Mouse (Mus musculus): ENCODE results near the gene Porcn.
A peak's percentile ranks its signal among the peaks of the same experiment; 100 is the strongest.

Gene Porcn

DNA sequence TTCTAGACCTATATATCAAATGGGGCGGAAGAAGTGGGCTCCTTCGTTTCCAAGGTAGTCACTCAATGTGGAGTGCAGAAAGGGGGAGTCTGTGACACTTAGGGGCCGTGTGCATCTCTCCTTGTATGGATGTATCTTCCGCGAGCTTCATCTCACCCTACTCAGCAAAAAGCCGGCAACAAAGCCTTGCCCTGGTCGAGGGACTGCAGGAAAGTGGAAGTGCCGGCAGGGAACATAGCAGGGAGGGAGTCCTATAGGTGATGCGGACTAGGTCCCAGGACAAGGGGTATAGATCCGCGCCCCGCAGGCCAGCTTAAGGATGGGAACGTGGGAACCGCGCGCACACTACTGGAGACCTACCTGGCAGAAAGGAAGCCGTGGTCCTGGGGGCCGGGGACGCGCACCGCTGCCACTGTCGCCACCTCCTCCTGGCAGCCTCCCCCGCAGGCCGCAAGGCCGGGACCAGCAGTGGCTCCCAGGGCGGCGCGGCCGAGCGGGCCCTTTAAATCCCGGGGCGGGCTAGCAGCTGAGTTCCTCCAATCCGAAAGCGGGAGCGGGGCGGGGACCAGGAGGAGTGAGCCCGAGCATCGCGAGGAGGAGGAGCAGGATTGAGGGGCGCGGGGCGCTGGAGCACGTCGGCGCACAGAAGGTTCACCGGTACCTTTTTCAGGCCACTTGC lies at the start of gene Porcn:
Gene Porcn (minus strand): TSS at position 511 of the 679 bp plus-strand sequence.
- DNase-seq (ENCODE audit: low spot score), result peak; percentile 52

DNA sequence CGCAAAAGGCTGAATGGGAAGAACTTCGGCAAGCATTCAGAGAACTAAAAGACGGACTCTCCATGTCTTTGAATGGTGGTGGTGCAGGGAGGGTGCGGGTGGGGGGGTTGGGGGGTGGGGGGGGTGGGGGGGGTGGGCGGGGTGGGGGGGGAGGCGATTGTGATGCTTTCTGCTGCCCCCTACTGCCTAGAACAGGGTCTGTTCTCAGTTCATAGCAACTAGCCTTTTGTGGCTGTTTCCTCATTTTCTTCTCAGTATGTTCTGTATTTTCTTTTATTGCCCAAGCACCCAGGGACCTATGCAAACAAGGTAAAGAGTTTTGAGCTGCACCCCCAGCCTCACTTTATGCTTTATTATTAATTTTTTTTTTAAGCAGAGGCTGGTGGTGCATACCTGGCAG lies 49.5 kb upstream of the Porcn start:
- DNase-seq (ENCODE audit: low spot score), result no peak

DNA sequence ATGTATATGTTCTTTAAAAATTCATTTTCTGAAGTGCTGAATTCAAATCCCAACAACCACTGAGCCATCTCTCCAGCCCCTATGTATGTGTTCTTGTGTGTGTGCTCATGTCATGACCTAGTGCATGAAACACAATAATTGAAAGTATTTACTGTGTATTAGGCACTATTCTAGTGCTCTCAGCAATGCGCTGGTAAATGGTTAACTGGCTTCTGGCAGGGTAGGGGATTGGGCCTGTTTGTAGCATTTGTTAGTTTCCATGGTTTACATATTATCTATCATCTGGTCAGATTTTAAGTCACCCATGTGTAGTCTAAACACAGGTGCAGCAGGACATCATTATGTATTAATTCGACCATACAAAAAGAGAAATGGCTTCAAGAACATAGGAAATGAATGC lies 47.4 kb upstream of the Porcn start:
- no peak for DNase-seq (ENCODE audit: low spot score)

DNA sequence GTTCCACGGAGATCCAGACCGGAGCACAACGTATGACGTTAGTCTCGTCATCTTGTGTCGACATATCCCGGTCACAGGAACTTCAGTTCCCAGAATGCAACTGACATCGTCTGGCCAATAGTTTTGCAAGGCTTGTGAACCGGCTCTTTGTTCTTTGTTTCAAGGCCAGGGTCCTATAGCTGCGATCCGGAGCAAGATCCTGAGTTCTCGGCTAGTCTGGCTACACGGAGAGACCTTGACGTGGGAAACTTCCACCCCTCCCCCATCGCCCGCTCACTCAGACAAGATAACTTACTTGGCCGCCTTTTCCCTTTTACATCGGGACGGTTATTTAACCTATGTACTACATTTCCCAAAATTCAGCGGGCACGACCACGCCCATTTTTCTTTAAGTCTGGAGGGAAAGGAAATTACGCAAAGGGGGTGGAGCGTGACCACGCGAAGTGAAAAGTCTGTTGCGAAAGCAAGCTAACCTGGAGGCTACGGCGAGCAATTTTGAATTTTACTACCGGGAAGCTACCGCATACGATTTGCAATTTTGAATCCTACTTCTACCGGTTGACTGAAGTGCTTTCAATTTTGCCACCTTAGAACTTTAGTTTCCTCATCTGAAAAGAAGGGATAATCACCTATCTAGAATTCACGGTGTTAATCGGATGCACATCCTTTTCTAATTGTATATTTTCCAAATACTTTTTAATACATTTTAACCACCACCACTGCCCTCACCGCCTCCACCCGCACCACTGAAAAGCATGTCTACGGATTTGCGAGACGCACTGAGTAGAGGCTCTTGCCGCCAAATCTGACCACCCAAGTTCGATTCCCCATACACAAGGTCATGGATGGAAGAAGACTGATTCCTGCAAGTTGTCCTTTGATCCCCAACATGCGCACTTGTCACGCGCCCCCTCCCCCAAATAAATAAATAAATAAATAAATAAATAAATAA lies 46.3 kb upstream of the Porcn start, which contains the start of gene Ftsj1:
Gene Ftsj1 (minus strand): TSS at position 73 of the 952 bp plus-strand sequence.
- DNase-seq (ENCODE audit: low spot score), result peak; percentile 71

DNA sequence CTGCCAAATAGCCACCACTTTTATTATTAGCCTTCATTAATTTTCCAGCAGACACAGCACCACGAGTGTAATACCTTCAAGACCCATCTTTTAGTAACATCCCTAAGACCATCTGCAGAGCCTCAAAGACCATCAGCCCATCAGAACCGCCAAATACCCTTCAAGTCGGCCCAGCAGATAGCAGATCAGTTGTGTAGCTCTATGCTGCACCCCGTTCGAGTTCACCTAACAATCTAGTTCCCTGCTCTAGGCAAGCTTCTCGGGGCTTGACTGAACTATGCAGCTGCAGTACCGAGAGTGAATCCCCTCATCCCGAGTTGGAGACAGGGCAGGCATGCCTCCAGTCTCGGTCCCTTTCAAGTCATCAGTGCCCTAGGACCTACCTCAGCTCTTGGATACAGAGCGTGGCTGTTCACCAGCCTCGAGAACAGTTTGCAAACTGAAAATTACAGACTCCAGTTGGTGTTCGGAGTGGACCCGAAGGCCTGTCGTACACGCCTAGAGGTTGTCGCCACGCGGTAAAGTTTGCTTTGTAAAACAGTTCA lies 45.5 kb upstream of the Porcn start:
- no peak for DNase-seq (ENCODE audit: low spot score)

DNA sequence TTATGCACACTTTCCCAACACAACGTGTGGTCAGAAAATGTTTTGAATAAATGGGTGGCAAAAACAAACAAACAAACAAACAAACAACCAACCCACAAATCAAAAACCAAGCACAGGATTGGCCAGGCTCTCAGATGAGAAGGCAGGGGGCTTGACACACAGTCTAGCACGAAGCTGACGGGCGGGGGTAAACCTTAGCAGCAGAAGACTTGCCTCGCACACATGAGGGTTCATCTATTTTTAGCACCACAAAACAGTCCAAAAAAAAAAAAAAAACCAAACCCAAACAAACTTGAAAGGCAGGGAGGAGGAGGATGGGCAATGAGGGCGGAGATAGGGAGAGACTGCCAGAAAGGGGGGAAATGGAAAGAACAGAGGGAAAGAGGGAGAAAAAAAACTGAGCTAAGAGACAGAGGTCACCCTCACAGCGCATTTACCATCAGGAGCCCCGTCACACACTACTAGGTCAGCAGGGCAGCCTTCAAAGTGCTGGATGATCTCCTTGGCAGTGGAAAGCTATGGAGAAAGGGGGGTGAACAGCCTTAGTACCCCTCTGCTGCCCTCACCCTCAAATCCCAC lies 42.3 kb upstream of the Porcn start:
- no peak for DNase-seq (ENCODE audit: low spot score)

DNA sequence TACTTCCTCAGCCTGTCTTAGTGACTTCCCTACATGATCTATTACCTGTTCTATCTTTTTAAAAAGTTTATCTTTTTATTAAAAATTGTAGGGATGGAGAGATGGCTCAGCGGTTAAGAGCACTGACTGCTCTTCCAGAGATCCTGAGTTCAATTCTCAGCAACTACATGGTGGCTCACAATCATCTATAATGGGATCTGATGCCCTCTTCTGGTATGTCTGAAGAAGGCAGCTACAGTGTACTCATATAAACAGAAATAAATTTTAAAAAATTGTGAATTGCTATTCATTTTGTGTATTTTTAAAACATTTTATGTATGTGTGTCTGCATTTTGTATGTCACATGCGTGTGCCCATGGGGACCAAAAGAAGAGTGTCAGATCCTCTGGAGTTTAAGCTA lies 41.4 kb upstream of the Porcn start:
- no peak for DNase-seq (ENCODE audit: low spot score)

DNA sequence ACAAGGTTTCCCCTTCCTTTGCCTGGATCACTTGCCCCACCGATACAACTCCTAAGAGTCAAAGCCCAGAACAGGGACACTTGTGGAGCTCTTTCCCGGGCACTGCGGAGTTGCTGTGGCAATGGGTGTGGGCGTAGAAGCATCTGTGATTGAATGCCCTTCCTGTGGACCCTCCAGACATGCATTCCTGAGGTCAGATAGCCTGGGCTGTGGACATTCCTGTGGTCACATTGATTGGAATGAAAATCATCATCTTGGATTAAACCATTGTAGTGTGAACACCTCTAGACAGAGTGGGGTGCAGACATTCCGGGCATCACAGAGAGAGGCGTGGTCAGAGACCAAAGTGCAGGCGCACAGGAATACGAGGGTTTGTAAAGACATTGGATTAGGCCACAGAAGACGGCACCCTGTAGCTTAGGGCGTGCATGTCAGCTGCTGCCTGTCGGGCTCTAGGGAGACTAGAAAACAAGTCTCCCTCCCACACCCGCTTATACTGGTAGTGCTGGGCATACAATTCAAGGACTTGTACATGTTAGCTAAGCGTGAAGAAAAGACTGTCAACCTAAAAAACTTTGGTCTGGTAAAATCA lies 32.6 kb upstream of the Porcn start:
- no peak for DNase-seq (ENCODE audit: low spot score)

DNA sequence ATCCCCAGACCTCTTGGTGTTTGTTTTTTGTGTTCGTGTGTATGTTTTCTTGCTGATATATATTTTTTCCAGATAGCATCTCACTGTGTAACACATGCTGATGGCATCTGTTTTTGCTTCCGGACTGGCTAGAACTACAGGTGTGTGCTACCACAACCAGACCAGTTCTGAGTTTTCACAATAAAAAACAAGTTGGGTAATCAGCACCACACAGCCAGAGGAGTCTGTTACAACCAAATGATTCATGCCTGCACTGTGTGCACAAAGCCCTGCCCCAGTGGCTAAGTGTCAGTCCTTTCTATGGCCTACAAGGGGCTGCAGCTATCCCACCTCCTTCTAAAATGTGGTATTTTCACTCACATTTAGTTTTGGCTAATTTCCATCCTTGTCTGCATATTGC lies 30.4 kb upstream of the Porcn start:
- no peak for DNase-seq (ENCODE audit: low spot score)

DNA sequence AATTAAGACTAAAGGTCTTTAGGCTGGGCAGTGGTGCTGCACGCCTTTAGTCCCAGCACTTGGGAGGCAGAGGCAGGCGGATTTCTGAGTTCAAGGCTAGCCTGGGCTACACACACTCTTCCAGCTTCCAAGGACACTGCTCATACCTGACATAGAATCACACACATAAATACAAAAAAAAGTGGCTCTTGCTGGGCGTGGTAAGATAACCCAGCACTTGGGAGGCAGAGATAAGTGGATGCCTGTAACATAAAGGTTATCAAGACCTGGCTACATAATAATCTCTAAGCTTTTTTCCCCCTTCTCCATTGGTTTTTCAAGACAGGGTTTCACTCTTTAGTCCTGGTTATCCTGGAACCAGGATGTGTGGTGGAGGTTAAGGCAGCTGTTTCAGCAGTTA lies 27.3 kb upstream of the Porcn start:
- no peak for DNase-seq (ENCODE audit: low spot score)

DNA sequence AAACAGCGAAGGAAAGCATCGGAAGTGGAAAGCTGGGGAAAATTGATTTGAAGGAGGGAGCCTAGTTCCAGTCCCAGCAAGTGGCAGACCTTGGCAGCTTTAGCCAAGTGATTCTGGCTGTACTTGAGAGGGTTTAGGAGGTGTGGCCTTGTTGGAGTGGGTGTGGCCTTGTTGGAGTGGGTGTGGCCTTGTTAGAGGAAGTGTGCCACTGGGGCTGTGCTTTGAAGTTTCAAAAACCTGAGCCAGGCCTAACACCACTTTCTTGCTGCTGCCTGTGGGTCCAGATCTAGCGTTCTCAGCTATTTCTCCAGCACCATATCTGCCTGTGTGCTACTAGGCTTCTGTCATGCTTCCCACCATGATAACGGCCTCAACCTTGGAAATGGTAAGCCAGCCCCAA lies 23.9 kb upstream of the Porcn start:
- DNase-seq (ENCODE audit: low spot score), result no peak

DNA sequence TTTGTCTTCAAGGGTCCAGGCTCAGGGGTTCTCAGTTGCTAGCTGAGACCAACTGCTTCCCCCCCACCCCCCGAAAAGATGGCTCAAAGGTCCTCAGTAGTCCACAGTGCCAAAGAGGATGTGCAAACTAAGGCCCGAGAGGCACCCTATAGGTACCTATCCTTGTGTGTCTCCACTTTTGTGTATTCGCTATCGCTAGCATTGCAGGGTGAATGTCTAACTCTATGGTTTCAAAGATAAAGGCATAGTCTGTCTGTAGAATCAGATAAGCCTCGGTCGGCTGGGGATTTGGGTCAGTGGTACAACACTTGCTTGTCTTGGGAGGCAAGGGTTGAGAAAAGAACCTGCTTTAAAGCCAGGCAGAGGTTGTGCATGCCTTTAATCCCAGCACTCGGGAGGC lies 17.1 kb upstream of the Porcn start:
- no peak for DNase-seq (ENCODE audit: low spot score)

DNA sequence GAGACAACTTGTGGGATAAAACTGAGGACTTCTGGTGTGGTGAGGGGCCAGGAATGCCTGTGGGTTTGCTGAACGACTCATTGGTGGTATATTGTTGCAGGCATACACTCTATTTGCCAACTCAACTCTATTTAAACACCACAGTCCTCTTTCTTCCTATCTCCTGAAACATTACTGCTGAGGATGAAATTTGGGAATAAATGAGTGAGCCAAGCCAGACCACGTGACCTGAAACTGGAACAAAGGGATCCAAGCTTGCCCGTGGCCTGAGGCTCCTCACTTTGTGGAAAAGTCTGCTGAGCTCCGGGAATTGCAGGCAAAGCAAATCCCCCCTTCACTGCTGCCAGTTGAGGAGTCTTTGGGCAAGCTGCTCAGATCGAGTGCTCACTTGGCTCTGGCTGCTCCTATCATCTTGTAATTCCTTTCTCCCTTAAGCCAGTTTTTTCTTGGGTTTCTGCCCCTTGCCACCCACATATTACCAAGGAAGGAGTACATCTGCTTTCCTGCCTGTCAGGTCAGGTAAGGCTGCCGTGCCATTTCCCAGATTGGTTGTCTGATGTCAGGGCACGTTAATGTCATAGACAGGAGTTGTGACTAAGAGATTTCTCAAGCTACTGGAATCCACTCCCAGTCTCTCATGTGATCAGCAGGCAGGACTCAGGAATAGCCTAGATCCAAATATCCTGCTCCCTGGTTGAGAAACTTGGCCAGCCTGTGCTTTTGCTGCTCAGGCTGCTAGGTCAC lies 16.5 kb upstream of the Porcn start:
- DNase-seq (ENCODE audit: low spot score), result no peak

DNA sequence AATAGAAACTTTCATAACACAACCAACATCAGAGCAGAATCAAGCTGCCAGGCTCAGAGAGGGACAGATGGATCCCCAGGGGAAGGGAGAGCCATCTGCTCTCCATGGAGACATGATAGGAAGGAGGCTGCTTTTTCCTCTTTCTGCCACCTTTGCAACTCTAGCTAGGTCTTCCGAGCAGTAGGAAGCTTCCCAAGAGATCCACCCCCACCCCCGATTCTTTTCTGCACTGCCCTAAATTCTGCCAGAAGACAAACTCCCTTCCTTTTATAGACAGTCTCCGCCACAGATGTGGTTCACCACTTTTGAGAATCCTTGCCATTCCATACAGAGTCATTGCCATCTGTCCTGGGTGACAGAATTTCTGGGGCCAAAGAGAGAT lies 16.0 kb upstream of the Porcn start:
- DNase-seq (ENCODE audit: low spot score), result no peak

DNA sequence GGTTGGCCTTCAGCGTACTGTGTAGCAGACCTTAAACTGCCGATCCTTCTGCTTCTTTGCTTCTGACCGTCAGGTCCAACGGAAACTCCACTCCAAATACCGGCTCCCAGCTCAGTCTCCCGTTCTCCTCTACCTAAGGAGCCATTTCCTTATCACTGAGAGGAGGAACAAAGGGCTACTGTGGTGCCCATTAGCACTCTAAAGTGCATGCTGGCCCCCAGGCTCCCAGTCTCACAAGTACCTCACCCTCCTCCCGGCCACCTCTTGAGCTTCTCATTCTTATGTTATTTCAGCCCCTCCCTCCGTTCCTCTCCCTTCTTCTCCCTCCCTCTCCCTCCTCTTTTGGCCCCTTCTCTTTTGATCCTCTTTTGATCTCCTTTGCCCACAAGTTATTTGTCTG lies 13.3 kb upstream of the Porcn start:
- DNase-seq (ENCODE audit: low spot score), result no peak

DNA sequence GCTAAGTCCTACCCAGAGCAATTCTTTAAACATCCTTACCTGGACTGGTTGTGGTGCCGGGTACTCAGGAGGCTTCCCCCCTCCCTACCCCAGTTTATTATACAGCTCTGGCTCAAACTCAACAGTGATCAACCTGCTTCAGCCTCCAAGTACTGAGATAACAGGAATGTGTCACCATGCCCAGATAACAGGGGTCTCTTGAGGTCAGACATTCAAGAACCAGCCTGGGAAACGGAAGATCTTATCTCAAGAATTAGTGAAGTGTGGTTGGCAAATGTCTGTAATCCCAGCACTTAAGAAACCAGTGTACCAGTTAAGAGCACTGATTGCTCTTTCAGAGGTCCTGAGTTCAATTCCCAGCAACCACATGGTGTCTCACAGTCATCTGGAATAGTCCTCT lies 11.8 kb upstream of the Porcn start:
- DNase-seq (ENCODE audit: low spot score), result no peak

DNA sequence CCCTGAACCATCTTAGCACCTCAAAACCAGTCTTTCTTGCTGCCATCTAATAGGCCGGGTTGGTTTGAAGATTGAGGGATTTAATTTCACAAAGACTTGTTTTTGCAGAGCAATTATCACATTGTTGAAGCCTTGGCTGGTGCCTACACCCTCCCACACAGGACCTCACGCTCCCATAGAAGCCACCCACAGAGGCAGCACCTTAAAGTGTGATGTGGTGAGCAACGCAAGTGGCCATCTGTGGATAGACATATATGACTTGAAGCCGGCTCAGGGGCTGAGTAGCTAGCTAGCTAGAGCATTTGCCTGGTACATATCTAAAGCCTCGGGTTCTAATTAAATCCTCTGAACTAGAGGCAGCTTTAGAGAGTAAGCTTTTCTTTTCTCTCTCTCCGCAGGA lies 11.1 kb upstream of the Porcn start:
- no peak for DNase-seq (ENCODE audit: low spot score)

DNA sequence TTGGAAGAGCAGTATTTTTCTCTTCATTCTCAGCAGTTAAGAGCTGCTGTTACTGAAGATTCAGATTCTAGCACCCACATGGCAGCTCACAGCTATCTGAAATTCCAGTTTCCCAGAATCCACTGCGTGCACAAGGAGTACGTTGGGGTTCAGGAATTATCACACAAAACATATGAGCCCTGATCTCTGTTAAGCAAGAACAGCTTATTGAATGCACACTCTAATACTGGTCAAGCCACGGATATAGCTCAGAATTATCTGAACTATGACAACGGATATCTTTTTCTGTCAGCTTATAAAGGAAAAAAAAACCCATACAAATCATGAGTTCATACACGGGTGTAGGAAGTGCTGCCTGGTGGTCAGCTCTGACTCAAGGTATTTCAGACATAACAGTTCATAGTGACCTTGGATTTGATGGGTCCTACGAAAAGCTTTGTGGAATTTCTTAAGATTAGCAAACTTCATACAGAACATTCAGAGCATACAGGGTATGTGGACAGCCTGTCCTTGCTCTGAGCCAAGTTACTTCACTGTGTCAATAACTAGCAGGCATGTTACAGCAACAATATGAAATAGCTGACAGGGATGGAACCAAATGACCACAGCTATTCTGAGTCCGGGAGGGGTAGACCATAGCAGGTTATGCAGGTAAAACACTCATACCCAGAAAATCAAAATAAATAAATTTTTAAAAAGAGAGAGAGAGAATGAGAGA lies 5.3 kb upstream of the Porcn start:
- no peak for DNase-seq (ENCODE audit: low spot score)

DNA sequence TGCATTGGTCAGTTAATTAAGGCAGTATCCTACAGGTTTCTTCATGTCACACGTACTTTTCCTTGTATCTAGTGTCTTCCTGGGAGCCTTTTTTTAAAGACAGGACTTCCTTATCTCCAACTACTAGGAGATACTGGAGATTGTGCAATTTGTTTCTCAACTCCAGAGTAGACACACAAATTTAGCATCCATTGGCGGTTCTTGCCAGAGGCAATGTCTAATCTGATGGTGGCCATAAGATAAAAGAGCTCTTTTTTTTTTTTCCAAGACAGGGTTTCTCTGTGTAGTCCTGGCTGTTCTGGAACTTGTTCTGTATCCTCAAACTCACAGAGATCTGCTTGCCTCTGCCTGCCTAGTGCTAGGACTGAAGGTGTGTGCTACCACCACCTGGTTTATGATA lies 3.4 kb upstream of the Porcn start:
- DNase-seq (ENCODE audit: low spot score), result no peak

DNA sequence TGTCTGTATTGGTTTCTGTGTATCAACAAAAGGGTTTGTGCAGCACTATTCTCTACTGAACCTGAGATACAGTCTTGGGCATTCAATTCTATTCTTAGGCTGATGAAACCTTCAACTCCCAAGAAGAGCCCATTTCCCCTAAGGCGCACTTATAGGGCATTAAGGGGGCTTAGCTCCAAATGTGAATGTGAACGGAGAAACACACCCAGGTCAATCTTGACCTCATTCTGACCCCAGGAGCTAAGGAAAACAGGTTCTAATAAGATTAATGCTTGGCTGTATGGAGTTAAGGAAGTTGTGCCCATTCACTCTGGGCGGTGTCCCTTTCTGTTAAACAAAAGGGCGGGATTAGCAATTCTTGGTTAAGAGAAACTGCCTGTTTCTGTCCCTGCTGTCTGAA lies 899 bp upstream of the Porcn start:
- no peak for DNase-seq (ENCODE audit: low spot score)

DNA sequence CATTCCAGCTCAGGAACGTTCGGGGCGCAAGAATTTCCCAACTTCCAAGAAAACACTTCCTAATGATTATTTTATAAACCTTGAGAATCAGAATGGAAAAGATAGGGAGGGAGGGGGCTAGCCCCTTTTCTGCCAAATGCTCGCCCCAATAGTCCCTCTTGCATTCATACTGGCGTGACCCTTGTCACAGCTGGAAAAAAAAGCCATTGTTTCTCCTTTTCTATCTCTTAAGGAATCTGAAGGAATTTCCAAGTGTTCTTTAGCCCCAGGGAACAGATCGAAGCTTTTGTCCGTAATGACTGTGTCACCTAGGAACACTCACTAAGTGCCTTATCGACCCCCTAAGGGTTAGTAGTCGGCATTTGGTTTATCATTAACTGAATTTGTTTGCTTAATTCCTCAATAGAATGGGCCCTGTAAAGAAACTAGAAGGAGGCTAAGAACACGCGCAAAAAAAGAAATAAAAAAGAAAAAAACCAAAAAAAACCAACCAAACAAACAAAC lies 421 bp upstream of the Porcn start:
- no peak for DNase-seq (ENCODE audit: low spot score)
